Mouse (Mus musculus): ENCODE measurements around the gene Angptl1. TPM values are rescaled to one million over a fixed set of nuclear protein-coding genes. Genes with fewer than 3 reads are reported as not detected.

The Angptl1 gene
- 10 to 100 TPM; 40.0 to 63.8 TPM for total RNA-seq (2021)
- long read RNA-seq, experiment 1, transcript Angptl1-201 (5 exons, 2,651 nt), result major isoform, 62 of 69 reads
- long read RNA-seq, experiment 1, partial matches to known transcripts, result 7 of 69 reads
- long read RNA-seq, experiment 1, other reads (novel, unspliced or antisense), result 0 of 69 reads
- long read RNA-seq, experiment 2, transcript Angptl1-201 (5 exons, 2,651 nt), result major isoform, 68 of 70 reads
- long read RNA-seq, experiment 2, partial matches to known transcripts, result 1 of 70 reads
- long read RNA-seq, experiment 2, other reads (novel, unspliced or antisense), result 0 of 70 reads

GRCm38 (mm10) chr1:156838177-156838576 is at the start of gene Angptl1:
Angptl1 (plus strand) TSS chr1:156838562.
- no peak for DNase-seq

- no peak for DNase-seq
Observed at GRCm38 (mm10) chr1:156789844-156790490, 48.4 kb upstream of the Angptl1 start.

GRCm38 (mm10) chr1:156796251-156796650 is 42.1 kb upstream of the Angptl1 start:
- DNase-seq, result peak; percentile 42

- no peak for DNase-seq
Observed at GRCm38 (mm10) chr1:156801276-156801675, 37.1 kb upstream of the Angptl1 start.

GRCm38 (mm10) chr1:156808332-156808731 is 30.0 kb upstream of the Angptl1 start:
- DNase-seq, result no peak

- no peak for DNase-seq
Observed at GRCm38 (mm10) chr1:156811928-156812327, 26.4 kb upstream of the Angptl1 start.

GRCm38 (mm10) chr1:156812716-156813115 is 25.6 kb upstream of the Angptl1 start:
- DNase-seq, result no peak

- DNase-seq, result no peak
Observed at GRCm38 (mm10) chr1:156813485-156813884, 24.9 kb upstream of the Angptl1 start.

GRCm38 (mm10) chr1:156819236-156819635 is 19.1 kb upstream of the Angptl1 start:
- DNase-seq, result no peak

- peak; percentile 55 for DNase-seq
Observed at GRCm38 (mm10) chr1:156838695-156839094, 333 bp downstream of the Angptl1 start.

- DNase-seq, result no peak
Observed at GRCm38 (mm10) chr1:156841625-156842339, 3.4 kb downstream of the Angptl1 start.

- DNase-seq, result no peak
Observed at GRCm38 (mm10) chr1:156847098-156847497, 8.7 kb downstream of the Angptl1 start.

GRCm38 (mm10) chr1:156852409-156852808 is 14.0 kb downstream of the Angptl1 start:
- DNase-seq, result no peak

- DNase-seq, result no peak
Observed at GRCm38 (mm10) chr1:156852872-156853271, 14.5 kb downstream of the Angptl1 start.

GRCm38 (mm10) chr1:156854558-156854957 is 16.2 kb downstream of the Angptl1 start:
- no peak for DNase-seq

GRCm38 (mm10) chr1:156856666-156857065 is 18.3 kb downstream of the Angptl1 start:
- no peak for DNase-seq

- no peak for DNase-seq
Observed at GRCm38 (mm10) chr1:156859156-156859555, 20.8 kb downstream of the Angptl1 start.

- DNase-seq, result no peak
Observed at GRCm38 (mm10) chr1:156859711-156860250, 21.4 kb downstream of the Angptl1 start.

- DNase-seq, result no peak
Observed at GRCm38 (mm10) chr1:156860266-156860665, 21.9 kb downstream of the Angptl1 start.

- DNase-seq, result no peak
Observed at GRCm38 (mm10) chr1:156861475-156862043, 23.2 kb downstream of the Angptl1 start.

GRCm38 (mm10) chr1:156863726-156864125 is 25.4 kb downstream of the Angptl1 start:
- DNase-seq, result no peak

- DNase-seq, result no peak
Observed at GRCm38 (mm10) chr1:156864240-156864639, 25.9 kb downstream of the Angptl1 start.

- no peak for DNase-seq
Observed at GRCm38 (mm10) chr1:156870028-156870427, 31.7 kb downstream of the Angptl1 start.
